Comparison of ENCODE assay signal across 9 mouse cellular contexts in genomic region chr1:153092237-153092975, GRCm38 (mm10).
DNase-seq lines count a peak whose midpoint lies in the region; ATAC-seq and TF ChIP-seq lines count a peak whose summit lies in the region.
"Had no signal": no experiment of that assay in that cellular context is flagged by ENCODE, and none has a peak within 500 bp of the region (broad histone marks: within the 10 kb centered on the region; RNA-seq: fewer than 3 reads in every experiment).

No protein-coding gene starts in this region.

- no peaks in the 10 kb centered on the region for H3K27me3 ChIP-seq in C2C12 (ENCODE audit: control insufficient read depth, insufficient read depth, insufficient read length)
- no peaks in the 10 kb centered on the region for H3K27me3 ChIP-seq in intestine, embryonic 16.5 days (replicated peaks; ENCODE audit: control insufficient read depth, insufficient read depth, low read length)
- peaks cover 3% of the 10 kb centered on the region; the same call in 1 of the 2 replicates for H3K27me3 ChIP-seq in midbrain, embryonic 15.5 days (replicated peaks)
- H3K27me3 ChIP-seq in stomach, embryonic 15.5 days (replicated peaks), result no peaks in the 10 kb centered on the region

- no peaks in the 10 kb centered on the region for H3K79me2 ChIP-seq in C2C12 (ENCODE audit: control insufficient read depth, insufficient read depth)

- H3K4me2 ChIP-seq in intestine, embryonic 16.5 days (ENCODE audit: low read depth, low read length), result no peak overlapping the region
- no peak overlapping the region for H3K4me2 ChIP-seq in midbrain, embryonic 15.5 days
- H3K4me2 ChIP-seq in stomach, embryonic 15.5 days, result no peak overlapping the region
- H3K4me2 ChIP-seq: embryonic facial prominence, embryonic 13.5 days had no signal

- ATAC-seq in granulocyte monocyte progenitor cell, adult 5-6 weeks (replicated peaks; ENCODE audit: poor library complexity, severe bottlenecking), result peak; percentile 85
- ATAC-seq in intestine, embryonic 16.5 days, result peak; percentile 69
- ATAC-seq in midbrain, embryonic 15.5 days (replicated peaks), result peak; percentile 51; the same call in 1 of the 2 replicates
- ATAC-seq in stomach, embryonic 15.5 days (ENCODE audit: insufficient read depth, low FRiP score, low read depth), result peak; percentile 37; the same call in 1 of the 2 replicates

- WGBS in intestine, embryonic 16.5 days, result 56% methylated on average over 5 of the region's 5 CpGs
- WGBS in midbrain, embryonic 15.5 days, result 46% methylated on average over 5 of the region's 5 CpGs
- 51% methylated on average over 5 of the region's 5 CpGs for WGBS in stomach, embryonic 15.5 days

- no peak overlapping the region for H3K9ac ChIP-seq in intestine, embryonic 16.5 days (ENCODE audit: low read depth, low read length)
- H3K9ac ChIP-seq in midbrain, embryonic 15.5 days, result no peak overlapping the region
- no peak overlapping the region for H3K9ac ChIP-seq in stomach, embryonic 15.5 days
- H3K9ac ChIP-seq: embryonic facial prominence, embryonic 13.5 days had no signal

- intact Hi-C loops in left cerebral cortex, postnatal 36 days (cut with DNase I), result loop anchor here (5.0 kb wide), 1 partner anchor 45 kb away; no protein-coding TSS in a partner anchor

- H3K4me1 ChIP-seq in intestine, embryonic 16.5 days (ENCODE audit: control insufficient read depth, insufficient read depth, low read length), result peaks cover 5% of the 10 kb centered on the region
- H3K4me1 ChIP-seq in midbrain, embryonic 15.5 days, result no peaks in the 10 kb centered on the region
- H3K4me1 ChIP-seq in stomach, embryonic 15.5 days, result 0 out of 2 replicates have a peak, but pooled peaks cover 4% of the 10 kb centered on the region

- peak; percentile 59 for TF ChIP-seq CTCF in C2C12 (IDR thresholded peaks at IDR 0.05; ENCODE audit: control insufficient read depth, insufficient read depth, insufficient read length)

- no peak overlapping the region for H3ac ChIP-seq in C2C12 (ENCODE audit: control insufficient read depth, insufficient read length, low read depth)

- peak; percentile 66 for DNase-seq in adrenal gland, postnatal 25 days
- DNase-seq in embryo, embryonic 9.5 days (ENCODE audit: extremely low spot score), result peak; percentile 82
- DNase-seq in left cerebral cortex, postnatal 36 days (ENCODE audit: low spot score in 2 of 2), result peak; percentile 40 to 60

- no peaks in the 10 kb centered on the region for H3K9me3 ChIP-seq in intestine, embryonic 16.5 days (ENCODE audit: control insufficient read depth, low read length)
- H3K9me3 ChIP-seq in midbrain, embryonic 15.5 days, result no peaks in the 10 kb centered on the region
- H3K9me3 ChIP-seq in stomach, embryonic 15.5 days, result no peaks in the 10 kb centered on the region
- H3K9me3 ChIP-seq: embryonic facial prominence, embryonic 13.5 days had no signal

- H3K36me3 ChIP-seq in C2C12 (ENCODE audit: control insufficient read depth, insufficient read depth), result no peaks in the 10 kb centered on the region
- no peaks in the 10 kb centered on the region for H3K36me3 ChIP-seq in intestine, embryonic 16.5 days (ENCODE audit: control insufficient read depth, insufficient read depth, low read length)
- H3K36me3 ChIP-seq in midbrain, embryonic 15.5 days (replicated peaks), result no peaks in the 10 kb centered on the region
- H3K36me3 ChIP-seq in stomach, embryonic 15.5 days, result no peaks in the 10 kb centered on the region
- H3K36me3 ChIP-seq: embryonic facial prominence, embryonic 13.5 days had no signal

- H3K79me3 ChIP-seq in C2C12 (ENCODE audit: low read depth), result no peaks in the 10 kb centered on the region

- no peak overlapping the region for H3K27ac ChIP-seq in intestine, embryonic 16.5 days (ENCODE audit: low read length)
- no peak overlapping the region for H3K27ac ChIP-seq in midbrain, embryonic 15.5 days
- no peak overlapping the region for H3K27ac ChIP-seq in stomach, embryonic 15.5 days

- H3K4me3 ChIP-seq in C2C12 (ENCODE audit: insufficient read depth, poor library complexity, severe bottlenecking), result no peak overlapping the region
- H3K4me3 ChIP-seq in intestine, embryonic 16.5 days (ENCODE audit: low read length), result no peak overlapping the region
- H3K4me3 ChIP-seq in midbrain, embryonic 15.5 days, result no peak overlapping the region
- no peak overlapping the region for H3K4me3 ChIP-seq in stomach, embryonic 15.5 days (replicated peaks)
- H3K4me3 ChIP-seq: embryonic facial prominence, embryonic 13.5 days had no signal

TF ChIP-seq in C2C12, 6 proteins besides CTCF, POLR2A, EP300 and RAD21:
- peak; percentile 1 for TF ChIP-seq MAX (IDR thresholded peaks at IDR 0.05)
- no peak for TF ChIP-seq USF1 (IDR thresholded peaks at IDR 0.05; ENCODE audit: low read depth)
- TF ChIP-seq CEBPB (IDR thresholded peaks at IDR 0.05; ENCODE audit: low read depth), result peak; percentile 83
